Comparison of ENCODE assay signal across 22 mouse cellular contexts in the genomic region with DNA sequence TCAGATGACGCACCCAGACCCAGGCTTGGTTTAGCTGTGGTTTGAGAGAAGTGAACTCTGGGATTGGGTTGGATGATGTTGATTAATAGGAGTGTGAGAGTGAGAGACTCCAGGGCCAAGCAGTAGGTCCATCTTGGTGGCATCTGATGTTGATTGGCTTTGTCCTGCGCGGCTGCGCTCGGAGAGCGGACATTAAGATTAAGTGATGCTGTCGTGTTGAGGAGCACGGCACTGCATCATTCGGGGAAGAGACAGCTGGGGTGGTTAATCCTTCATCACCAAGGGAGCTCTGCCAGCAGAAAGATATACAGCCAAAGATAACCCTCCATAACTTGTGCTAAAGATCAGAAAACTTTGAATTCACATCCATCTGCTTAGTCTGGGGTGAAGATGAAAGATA.
DNase-seq lines count a peak whose midpoint lies in the region; ATAC-seq lines count a peak whose summit lies in the region.
"Had no signal": no experiment of that assay in that cellular context is flagged by ENCODE, and none has a peak within 500 bp of the region (broad histone marks: within the 10 kb centered on the region; RNA-seq: fewer than 3 reads in every experiment).

No protein-coding gene starts in this region.

- no peak overlapping the region for H3K4me3 ChIP-seq in kidney, embryonic 14.5 days (ENCODE audit: low read length)
- H3K4me3 ChIP-seq in hindbrain, embryonic 13.5 days = no peak overlapping the region
- H3K4me3 ChIP-seq: embryonic facial prominence, embryonic 13.5 days; kidney, embryonic 15.5 days; limb, embryonic 13.5 days; midbrain, embryonic 13.5 days had no signal

- ATAC-seq in kidney, embryonic 14.5 days (ENCODE audit: low FRiP score, low TSS enrichment) = no peak
- 0 out of 2 replicates have a peak, but pooled peaks have one; percentile 68 for ATAC-seq in hindbrain, embryonic 13.5 days (ENCODE audit: low FRiP score)
- ATAC-seq: forebrain, postnatal 0 days; intestine, postnatal 0 days; midbrain, embryonic 13.5 days; Patski had no signal

- no peaks in the 10 kb centered on the region for H3K36me3 ChIP-seq in kidney, embryonic 14.5 days (ENCODE audit: control insufficient read depth, insufficient read depth, low read length)
- H3K36me3 ChIP-seq in hindbrain, embryonic 13.5 days = no peaks in the 10 kb centered on the region
- H3K36me3 ChIP-seq: embryonic facial prominence, embryonic 13.5 days; kidney, embryonic 15.5 days; limb, embryonic 13.5 days; midbrain, embryonic 13.5 days had no signal

- H3K4me1 ChIP-seq in kidney, embryonic 14.5 days (ENCODE audit: control insufficient read depth, insufficient read depth, low read length) = no peaks in the 10 kb centered on the region
- H3K4me1 ChIP-seq in hindbrain, embryonic 13.5 days (replicated peaks) = peaks cover 16% of the 10 kb centered on the region
- H3K4me1 ChIP-seq: embryonic facial prominence, embryonic 13.5 days; limb, embryonic 13.5 days had no signal

- intact Hi-C loops in gastrocnemius, postnatal 36 days (cut with DNase I) = no loop called here

- 69% methylated on average over 9 of the region's 9 CpGs for WGBS in kidney, embryonic 14.5 days
- 63% methylated on average over 9 of the region's 9 CpGs for WGBS in hindbrain, embryonic 13.5 days

- DNase-seq in embryo, embryonic 11 days = peak; percentile 26
- no peak for DNase-seq in embryo, embryonic 10.5 days (ENCODE audit: low spot score)
- DNase-seq in kidney, postnatal 10 days = peak; percentile 47
- no peak for DNase-seq in gastrocnemius, postnatal 36 days
- DNase-seq in ovary, postnatal 14 days (ENCODE audit: low spot score) = no peak
- DNase-seq: adrenal gland, postnatal 14 days; cerebellum, adult 18-20 months; forebrain, postnatal 0 days; lung, postnatal 36 days; right cerebral cortex, postnatal 4 days; thymus, adult 18-20 months; thymus, postnatal 25 days had no signal

- H3K4me2 ChIP-seq in kidney, embryonic 14.5 days (replicated peaks; ENCODE audit: low read depth, low read length) = no peak overlapping the region
- no peak overlapping the region for H3K4me2 ChIP-seq in hindbrain, embryonic 13.5 days
- H3K4me2 ChIP-seq: embryonic facial prominence, embryonic 13.5 days; kidney, embryonic 15.5 days; limb, embryonic 13.5 days; liver, embryonic 11.5 days; midbrain, embryonic 13.5 days had no signal

- no peaks in the 10 kb centered on the region for H3K9me3 ChIP-seq in kidney, embryonic 14.5 days (ENCODE audit: control insufficient read depth, low read length)
- no peaks in the 10 kb centered on the region for H3K9me3 ChIP-seq in hindbrain, embryonic 13.5 days
- H3K9me3 ChIP-seq: embryonic facial prominence, embryonic 13.5 days; kidney, embryonic 15.5 days; limb, embryonic 13.5 days; midbrain, embryonic 13.5 days had no signal

- H3K27me3 ChIP-seq in kidney, embryonic 14.5 days (ENCODE audit: control insufficient read depth, insufficient read depth, low read length) = no peaks in the 10 kb centered on the region; the same call in 1 of the 2 replicates
- H3K27me3 ChIP-seq in hindbrain, embryonic 13.5 days = no peaks in the 10 kb centered on the region
- H3K27me3 ChIP-seq: embryonic facial prominence, embryonic 13.5 days; Patski had no signal

- H3K27ac ChIP-seq in kidney, embryonic 14.5 days (ENCODE audit: low read depth, low read length) = no peak overlapping the region
- H3K27ac ChIP-seq in hindbrain, embryonic 13.5 days = no peak overlapping the region
- H3K27ac ChIP-seq: embryonic facial prominence, embryonic 13.5 days; kidney, embryonic 15.5 days; limb, embryonic 13.5 days; midbrain, embryonic 13.5 days; stomach, postnatal 0 days had no signal

- no peak overlapping the region; the same call in 1 of the 2 replicates for H3K9ac ChIP-seq in kidney, embryonic 14.5 days (ENCODE audit: low read depth, low read length)
- no peak overlapping the region for H3K9ac ChIP-seq in hindbrain, embryonic 13.5 days
- H3K9ac ChIP-seq: embryonic facial prominence, embryonic 13.5 days; forebrain, postnatal 0 days; kidney, embryonic 15.5 days; limb, embryonic 13.5 days; midbrain, embryonic 13.5 days had no signal

Comparison
In these comparisons a context has a peak if more than half of its experiments do, and no peak if none do; other contexts are left out.
1. DNase-seq: peak in embryo, embryonic 11 days (single experiment) and kidney, postnatal 10 days (single experiment); none in embryo, embryonic 10.5 days (single experiment), gastrocnemius, postnatal 36 days (0 of 2) and ovary, postnatal 14 days (single experiment).